Mouse (Mus musculus): ENCODE data around the gene Tmem248.

- no peak for TF ChIP-seq POLR2A (IDR thresholded peaks at IDR 0.05; ENCODE audit: low read depth, low read length)
- TF ChIP-seq CTCF (IDR thresholded peaks at IDR 0.05; ENCODE audit: extremely low read depth, insufficient read length, insufficient replicate concordance, low read depth, low read length): no peak
These were observed 58.6 kb downstream of the Tmem248 start for GRCm38 (mm10) chr5:130275509-130275908.
